Mouse (Mus musculus) olfactory bulb, adult 2 months (tissue): ENCODE measurements at regions not wholly inside any gene's neighbourhood (a gene's known extent, or its start where the extent isn't known, plus 50 kb on each side); places are given as distances from the start of the nearest gene placed in this dataset.

Source experiments
- H3K27ac ChIP-seq: fragments of 200-500 bp; 2 replicates; pipeline ENCODE4 v1.5.1; 2012; ENCODE audit warnings: low read depth, low read length; ENCODE audit not compliant: insufficient read depth
- H3K4me1 ChIP-seq: fragments of 200-500 bp; 2 replicates; pipeline ENCODE4 v1.6.1; 2012; ENCODE audit warnings: low read length; ENCODE audit not compliant: control insufficient read depth, insufficient read depth
- H3K4me3 ChIP-seq: fragments of 200-500 bp; 2 replicates; pipeline ENCODE4 v1.5.1; 2012; ENCODE audit warnings: mild to moderate bottlenecking, low read depth, low read length, moderate library complexity; ENCODE audit not compliant: insufficient read depth
- CTCF ChIP-seq: fragments of 200-500 bp; IDR thresholded peaks from 2 replicates; pipeline ENCODE4 v1.5.1; 2012; ENCODE audit warnings: low read depth, mild to moderate bottlenecking, low read length, moderate library complexity; ENCODE audit not compliant: insufficient read depth
- POLR2A ChIP-seq: fragments of 200-500 bp; IDR thresholded peaks from 2 replicates; pipeline ENCODE4 v1.6.1; 2012; ENCODE audit warnings: mild to moderate bottlenecking, low read depth, low read length, moderate library complexity; ENCODE audit not compliant: insufficient read depth
- WGBS: fragments of 180-500 bp; shearing (Covaris S2); methylation state at CpG from one replicate; pipeline ENCODE4 v1.1.7; 2018; 5-methylcytosine and 5-hydroxymethylcytosine counted together

DNA sequence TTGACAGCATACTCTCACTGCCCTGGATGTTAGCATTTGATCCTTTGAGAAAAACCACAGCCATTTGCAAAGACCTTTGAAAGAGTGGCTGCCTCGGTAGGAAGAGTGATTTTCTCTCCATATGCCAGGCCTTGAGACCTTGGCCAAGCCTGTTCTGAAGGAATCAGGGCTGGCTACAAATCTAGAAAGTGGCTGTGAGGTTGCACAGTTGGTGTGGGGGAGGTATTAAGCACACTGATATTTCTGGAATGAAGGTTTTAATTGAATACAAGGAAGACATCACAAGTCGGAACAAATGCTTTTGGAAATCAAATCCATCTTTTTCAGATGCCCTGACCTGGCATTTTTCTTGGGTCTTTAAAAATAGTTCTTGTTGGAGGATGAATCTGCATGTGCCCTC is 143.5 kb downstream of the Zfp706 start:
- Histone ChIP-seq H3K4me1 (peaks cover 4% of the 10 kb centered on the region), H3K4me3 (no peak overlapping the region), H3K27ac (no peak overlapping the region)
- TF ChIP-seq POLR2A (no peak), CTCF (no peak)
- 58% methylated on average over 2 of the region's 2 CpGs for WGBS

DNA sequence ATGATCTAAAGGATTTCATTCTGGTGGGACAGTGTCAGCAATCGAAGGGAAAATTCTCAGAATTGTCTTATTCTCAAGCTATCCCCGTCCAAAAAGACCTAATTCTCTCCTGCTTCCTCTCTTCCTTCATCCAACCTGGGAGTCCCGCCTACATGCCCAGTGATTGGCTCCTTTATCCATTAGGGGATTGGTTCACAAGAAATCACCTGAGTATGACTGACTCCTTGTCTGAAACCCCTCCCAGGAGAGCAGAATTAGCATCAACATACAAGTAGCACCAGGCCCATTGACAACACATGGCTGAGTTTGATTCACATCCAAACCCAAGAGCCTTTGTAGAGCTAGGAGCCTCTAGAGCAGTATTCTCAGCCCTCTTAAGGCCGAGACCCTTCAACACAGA is 148.9 kb downstream of the Zfp706 start:
- WGBS: 94% methylated on average over 4 of the region's 4 CpGs
- no peak for TF ChIP-seq POLR2A
- Histone ChIP-seq H3K4me3 (no peak overlapping the region), H3K4me1 (peaks cover 11% of the 10 kb centered on the region), H3K27ac (no peak overlapping the region)

DNA sequence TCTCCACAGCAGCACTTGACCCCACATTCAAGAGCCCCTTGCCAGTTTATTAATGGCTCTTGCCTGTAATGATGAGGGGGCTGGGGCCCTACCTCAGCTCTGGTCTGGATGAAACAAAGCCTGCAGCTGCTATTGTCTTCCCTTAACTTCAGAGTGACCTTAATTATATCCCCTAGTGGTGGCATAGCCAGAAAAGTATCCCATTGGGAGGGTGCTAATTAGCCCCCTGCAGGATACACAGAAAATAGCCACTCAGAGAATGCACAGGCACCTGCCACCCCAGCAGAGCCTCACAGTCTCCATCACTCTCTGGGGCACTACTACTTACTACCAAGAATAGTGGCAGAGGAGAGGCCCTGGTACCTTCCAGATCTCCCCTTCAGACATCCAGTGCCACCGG is 150.0 kb downstream of the Zfp706 start:
- TF ChIP-seq POLR2A (no peak), CTCF (no peak)
- 76% methylated on average over 1 of the region's 1 CpGs for WGBS
- Histone ChIP-seq H3K4me1 (peaks cover 11% of the 10 kb centered on the region), H3K27ac (no peak overlapping the region), H3K4me3 (no peak overlapping the region)

DNA sequence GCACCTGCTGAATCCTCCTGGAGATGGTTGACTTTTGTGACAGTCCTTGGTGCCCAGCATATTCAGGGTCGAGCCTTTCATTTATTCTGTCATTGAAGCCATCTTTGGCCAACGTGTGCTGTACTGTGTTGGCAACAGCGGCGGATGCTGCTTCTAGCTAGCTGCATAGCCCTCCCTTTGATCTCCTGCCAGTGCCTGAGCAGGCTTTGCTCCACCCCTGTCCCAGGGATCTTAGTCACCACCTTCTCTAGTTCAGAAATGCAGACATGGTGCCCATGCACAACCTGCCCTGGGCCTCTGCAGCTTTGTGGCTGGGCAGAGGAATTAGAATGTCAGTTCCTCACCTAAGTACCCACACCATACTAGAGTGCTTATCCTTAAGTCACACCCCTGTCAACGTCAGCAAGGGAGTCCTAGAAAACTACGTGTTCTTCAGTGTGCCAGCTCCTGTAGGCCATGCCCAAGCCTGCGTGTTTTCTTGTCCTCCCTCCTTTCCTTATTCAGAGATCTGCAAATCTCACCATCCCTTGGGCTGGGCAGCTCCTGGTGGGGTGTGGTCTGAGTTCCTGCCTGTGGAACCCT is 151.9 kb downstream of the Zfp706 start:
- H3K4me3 ChIP-seq: no peak overlapping the region
- WGBS: 49% methylated on average over 7 of the region's 7 CpGs
- peak overlapping the region; percentile 5; the same call in 1 of the 2 replicates for H3K27ac ChIP-seq
- peaks cover 11% of the 10 kb centered on the region for H3K4me1 ChIP-seq
- TF ChIP-seq POLR2A: no peak
- no peak for TF ChIP-seq CTCF

DNA sequence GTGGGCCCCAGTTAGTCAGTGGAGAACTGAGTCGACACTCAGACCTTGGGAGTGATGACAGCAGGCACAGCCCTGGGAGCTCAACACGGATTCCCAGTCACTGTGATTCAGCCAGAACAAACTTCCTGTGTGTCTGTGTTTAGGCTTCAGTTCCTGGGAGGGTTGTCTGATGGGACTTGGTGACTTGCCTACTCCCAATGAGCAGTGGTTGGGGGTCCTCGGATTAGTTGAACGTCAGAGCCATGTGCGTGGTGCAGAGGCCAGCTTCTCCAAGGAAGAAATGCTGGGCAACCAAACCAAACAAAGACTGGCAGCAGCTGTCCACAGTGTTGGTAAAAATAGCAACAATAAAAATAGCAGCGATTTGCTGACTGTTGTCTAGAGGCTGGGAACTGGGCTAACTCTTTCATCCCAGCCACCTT is 152.7 kb downstream of the Zfp706 start:
- Histone ChIP-seq H3K4me3 (no peak overlapping the region), H3K4me1 (peaks cover 11% of the 10 kb centered on the region), H3K27ac (peak overlapping the region; percentile 5; the same call in 1 of the 2 replicates)
- no peak for TF ChIP-seq POLR2A
- no peak for TF ChIP-seq CTCF
- 23% methylated on average over 6 of the region's 6 CpGs for WGBS

DNA sequence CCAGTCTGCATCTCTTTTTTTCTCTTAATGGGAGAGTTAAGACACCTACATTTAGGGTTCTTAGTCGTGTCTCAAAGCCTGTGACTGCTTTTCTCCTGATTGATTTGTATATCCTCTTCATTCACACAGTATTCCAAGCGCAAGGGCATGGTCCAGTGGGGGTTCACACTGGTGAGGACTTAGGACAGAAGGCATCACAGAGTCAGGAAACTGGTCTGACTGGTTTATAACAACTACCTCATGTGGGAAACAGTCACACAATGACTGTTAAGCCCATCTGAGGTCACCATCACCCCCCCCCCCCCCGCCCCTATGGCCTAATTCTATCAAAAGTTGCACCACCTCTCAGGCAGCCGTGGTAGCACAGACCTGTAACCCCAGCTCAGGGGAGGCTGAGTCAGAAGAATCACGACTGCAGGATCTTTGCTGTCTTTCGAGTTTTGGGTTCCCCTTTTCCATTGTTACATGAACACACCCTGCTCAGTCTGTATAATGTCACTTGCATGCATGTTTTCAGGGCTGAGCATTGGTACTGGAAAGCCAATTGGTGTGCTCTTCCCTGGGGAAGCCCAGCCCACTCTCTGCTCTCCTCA is 155.2 kb downstream of the Zfp706 start:
- TF ChIP-seq POLR2A (no peak), CTCF (no peak)
- Histone ChIP-seq H3K4me3 (no peak overlapping the region), H3K4me1 (peaks cover 11% of the 10 kb centered on the region), H3K27ac (no peak overlapping the region)
- 78% methylated on average over 6 of the region's 6 CpGs for WGBS

DNA sequence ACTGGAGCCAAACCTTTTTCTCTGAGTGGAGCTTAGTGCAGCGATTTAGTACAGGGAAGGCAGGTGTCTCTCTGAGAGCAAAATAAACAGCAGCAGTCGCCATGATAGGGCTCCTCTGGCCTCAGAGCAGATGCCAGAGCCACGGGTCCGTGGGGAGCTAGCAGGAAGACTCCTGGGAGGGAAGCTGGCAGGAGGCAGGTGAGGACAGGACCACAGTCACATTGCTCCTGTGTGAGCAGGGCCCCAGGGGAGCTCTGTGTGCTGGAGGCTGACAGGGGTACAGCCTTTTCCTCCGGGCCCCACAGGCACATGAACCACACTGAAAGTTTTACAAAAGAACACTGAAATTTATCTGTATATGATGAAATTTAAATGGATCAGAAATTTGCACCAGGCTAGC is 159.3 kb downstream of the Zfp706 start:
- 73% methylated on average over 5 of the region's 5 CpGs for WGBS
- Histone ChIP-seq H3K27ac (no peak overlapping the region), H3K4me3 (no peak overlapping the region), H3K4me1 (no peaks in the 10 kb centered on the region)
- TF ChIP-seq POLR2A: no peak
- TF ChIP-seq CTCF: no peak

DNA sequence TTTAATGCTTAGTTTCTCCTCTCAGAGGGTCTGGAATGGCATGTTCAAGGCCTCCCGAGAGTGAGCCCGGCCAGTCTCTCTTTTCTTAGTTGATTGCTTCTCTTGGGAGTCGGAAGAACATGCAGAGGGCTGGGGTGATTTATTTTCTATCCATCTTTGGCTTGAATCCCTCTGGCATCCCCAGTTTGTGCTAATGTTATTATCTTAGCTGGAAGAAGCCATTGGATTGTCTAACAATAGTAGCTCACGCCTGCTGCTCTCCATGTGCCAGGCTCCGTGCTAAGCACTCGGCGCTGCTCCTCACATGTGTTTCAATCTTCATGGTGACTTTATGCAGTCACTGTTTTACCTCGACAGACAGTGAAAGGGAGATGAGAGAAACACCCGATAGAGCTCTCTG is 160.8 kb downstream of the Zfp706 start:
- TF ChIP-seq POLR2A (no peak), CTCF (no peak)
- peaks cover 4% of the 10 kb centered on the region for H3K4me1 ChIP-seq
- H3K4me3 ChIP-seq: no peak overlapping the region
- WGBS: 65% methylated on average over 9 of the region's 9 CpGs
- H3K27ac ChIP-seq: no peak overlapping the region
